Mouse (Mus musculus) frontal cortex, adult 2 months (tissue): ENCODE measurements around the gene Cdc14a. TPM values are rescaled to one million over a fixed set of nuclear protein-coding genes. Genes with fewer than 3 reads are reported as not detected.
A peak's percentile ranks its signal among the peaks of the same experiment; 100 is the strongest.
"Not testable (repeated sequence)": the region's sequence is repeated elsewhere in the genome, so short reads cannot be mapped to it uniquely, and the experiment has no call there.

Experiments
- DNase-seq, 2 experiments: peaks; one replicate each; pipeline ENCODE4 v3.0.0; 2022; ENCODE audit warnings: low spot score in 1 of 2; ENCODE audit errors: extremely low spot score in 1 of 2
- polyA plus RNA-seq: library from polyadenylated mRNA; depleted of rRNA; stranded (reverse); fragments of >200 nt; gene quantifications from 2 replicates; pipeline ENCODE4 v1.2.3, GENCODE M21; 2012

The Cdc14a gene
- polyA plus RNA-seq, 1 experiment: 3.0 TPM

GRCm38 (mm10) chr3:116375442-116375841 is 48.4 kb downstream of the Cdc14a start:
- DNase-seq: no peak

GRCm38 (mm10) chr3:116374486-116374885 is 49.3 kb downstream of the Cdc14a start:
- DNase-seq: no peak

- no peak for DNase-seq
Observed at GRCm38 (mm10) chr3:116373196-116373595, 50.6 kb downstream of the Cdc14a start.

DNA sequence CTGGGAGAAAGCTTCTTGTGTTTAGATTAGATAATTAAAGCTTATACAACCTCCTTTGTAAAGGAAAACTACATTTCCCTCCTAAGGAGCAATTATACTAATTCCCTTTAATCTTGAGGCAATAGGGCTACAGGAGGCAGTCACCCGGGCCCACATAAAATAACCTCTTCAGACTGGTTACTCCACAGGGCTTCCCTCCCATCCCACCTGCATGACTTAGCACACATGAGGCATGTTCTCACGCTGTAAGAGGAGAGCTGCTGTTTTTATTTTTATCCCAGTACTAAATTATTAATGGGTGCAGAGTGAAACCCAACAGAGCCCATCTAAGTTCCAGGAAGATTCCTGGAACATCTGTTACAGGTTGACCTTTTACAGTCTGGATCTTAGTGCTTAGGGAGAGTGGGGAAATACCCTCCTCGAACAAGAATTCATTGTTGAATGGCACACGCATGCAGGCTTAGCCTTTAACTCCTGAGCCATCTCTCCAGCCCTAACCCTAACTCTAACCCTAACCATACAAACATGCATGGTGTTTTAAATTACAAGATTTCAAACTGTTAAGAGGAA is 54.9 kb downstream of the Cdc14a start:
- no peak for DNase-seq

DNA sequence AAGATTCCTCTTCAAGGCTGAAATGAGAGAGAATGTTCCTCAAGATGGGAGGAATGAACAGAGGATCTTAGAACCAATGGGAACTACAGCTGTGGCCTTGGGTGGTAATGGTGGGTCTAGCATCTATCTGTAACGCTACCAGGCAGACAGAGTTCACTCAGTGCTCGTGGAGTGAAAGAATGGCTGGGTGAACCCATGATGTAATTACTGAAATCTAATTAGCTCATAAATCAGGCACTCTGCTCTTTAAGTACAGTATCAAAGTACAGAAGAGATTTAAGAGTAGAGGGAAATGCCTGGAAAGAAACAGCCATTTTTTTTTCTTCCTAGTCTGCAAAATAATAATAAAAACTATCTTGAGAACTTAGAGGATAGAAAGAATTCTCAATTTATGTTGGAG is 57.7 kb downstream of the Cdc14a start:
- DNase-seq: no peak

- DNase-seq: no peak
Observed at GRCm38 (mm10) chr3:116361906-116362305, 61.9 kb downstream of the Cdc14a start.

DNA sequence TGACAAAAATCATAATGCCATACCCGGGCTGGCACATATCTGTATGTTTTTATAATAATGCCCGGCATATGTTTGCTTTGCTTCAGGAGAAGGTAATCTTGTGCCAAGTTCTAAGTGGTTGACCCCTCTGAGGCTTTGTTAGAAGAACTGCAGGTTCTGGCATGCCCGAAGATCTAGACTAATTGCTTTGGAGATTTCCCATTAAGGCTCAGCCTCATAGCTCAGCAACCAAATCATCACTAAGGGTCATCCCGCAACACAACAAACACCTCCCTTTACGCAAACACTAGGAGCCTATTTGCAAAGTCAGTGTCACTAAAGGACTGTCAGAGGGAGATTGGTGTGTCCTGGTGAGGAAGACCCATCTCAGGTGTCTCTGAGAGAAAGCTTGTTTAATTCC is 62.7 kb downstream of the Cdc14a start:
- DNase-seq: no peak

DNA sequence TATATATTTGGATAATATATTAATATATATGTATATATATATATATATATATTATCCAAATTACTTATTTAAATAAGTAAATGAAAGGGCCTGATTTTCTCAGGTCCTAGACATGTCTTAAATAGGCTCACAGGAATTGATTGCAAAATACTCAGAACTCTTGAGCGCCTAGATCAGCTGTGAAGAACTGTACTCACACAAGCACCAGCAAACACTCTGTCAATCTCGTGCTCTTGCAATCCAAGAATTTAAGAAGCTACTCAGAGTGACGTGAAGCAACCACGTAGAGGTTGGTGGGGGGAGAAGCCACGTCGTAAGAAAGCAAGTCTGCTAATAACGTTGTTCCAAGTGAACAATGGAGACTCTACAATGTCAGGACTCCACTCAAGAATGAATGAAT is 66.0 kb downstream of the Cdc14a start:
- no peak for DNase-seq

DNA sequence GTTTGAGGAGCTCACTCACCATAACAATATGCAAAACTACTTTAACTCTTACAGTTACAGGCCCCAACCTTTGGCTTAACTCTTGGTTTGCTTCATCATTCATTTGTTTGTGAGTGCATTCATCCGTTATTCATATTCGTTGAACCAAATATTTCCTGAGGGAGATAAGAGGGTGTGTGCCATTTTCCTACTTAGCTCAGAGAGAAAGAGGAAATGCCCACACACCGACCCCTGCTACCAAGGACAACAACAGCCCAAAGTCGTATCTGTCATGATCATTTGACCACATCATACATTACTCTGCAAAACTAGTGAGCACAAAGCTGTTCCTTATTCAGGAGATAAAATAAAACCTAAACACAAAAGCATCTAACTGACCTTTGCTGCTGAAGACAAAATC is 66.7 kb downstream of the Cdc14a start:
- no peak for DNase-seq

GRCm38 (mm10) chr3:116355026-116355788 is 68.6 kb downstream of the Cdc14a start:
- DNase-seq: peak in 1 of 2 experiments; percentile 34

- no peak for DNase-seq
Observed at GRCm38 (mm10) chr3:116352486-116352885, 71.3 kb downstream of the Cdc14a start.

DNA sequence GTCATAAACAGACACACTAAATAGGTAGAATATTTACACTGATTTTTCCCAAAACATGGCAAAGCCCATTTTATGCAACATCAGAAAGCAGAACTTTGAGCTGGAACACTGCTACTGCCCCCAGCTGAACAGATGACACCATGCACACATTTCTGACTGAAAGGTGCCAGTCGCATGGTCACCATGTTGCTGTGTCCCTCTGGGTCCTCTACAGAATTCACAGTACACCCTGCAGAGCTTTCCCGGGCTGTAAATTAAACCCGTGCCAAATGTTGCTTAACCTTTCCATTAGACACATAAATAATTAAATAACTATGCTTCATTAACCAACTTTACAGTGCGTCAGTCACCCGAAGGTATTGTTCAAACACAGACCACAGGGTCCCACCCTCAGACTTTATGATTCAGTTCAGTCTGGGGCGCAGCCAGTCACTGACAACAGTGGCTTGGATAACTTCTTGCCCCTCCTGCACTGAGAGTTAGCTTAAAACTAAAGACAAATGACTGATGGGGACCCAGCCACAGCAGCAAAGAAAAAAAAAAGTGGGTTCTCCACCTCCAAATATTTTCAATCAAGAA is 73.4 kb downstream of the Cdc14a start:
- DNase-seq: no peak

DNA sequence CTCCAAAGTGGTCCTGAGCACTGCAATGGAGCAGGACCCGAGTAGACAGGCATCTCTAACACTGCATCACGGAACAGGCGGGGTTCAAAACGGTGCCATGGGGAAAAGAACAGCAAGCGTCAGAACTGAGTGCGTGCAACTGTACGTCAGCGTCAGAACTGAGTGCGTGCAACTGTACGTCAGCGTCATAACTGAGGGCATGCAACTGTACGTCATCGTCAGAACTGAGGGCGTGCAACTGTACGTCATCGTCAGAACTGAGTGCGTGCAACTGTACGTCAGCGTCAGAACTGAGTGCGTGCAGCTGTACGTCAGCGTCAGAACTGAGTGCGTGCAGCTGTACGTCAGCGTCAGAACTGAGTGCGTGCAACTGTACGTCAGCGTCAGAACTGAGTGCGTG is 76.3 kb downstream of the Cdc14a start:
- not testable (repeated sequence) for DNase-seq

DNA sequence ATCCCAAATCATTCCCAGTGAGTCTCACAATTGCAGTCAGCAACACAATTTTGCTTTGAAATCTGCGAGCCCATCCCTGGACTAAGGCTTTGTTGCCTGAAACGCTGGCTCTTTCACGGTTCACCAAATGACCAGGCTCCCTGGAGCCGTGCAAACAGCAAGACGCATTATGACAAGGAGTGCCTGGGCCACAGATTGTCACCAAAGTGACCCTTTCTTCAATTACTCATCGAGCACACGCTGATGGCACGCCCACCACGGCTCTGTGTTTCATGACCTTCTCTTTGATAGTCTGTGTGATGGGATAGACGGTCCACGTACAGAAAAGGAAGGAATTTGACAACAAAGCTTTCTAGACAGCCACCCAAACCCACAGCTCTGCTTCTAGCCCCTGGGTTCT is 78.6 kb downstream of the Cdc14a start:
- no peak for DNase-seq

GRCm38 (mm10) chr3:116342251-116342650 is 81.6 kb downstream of the Cdc14a start:
- DNase-seq: no peak

DNA sequence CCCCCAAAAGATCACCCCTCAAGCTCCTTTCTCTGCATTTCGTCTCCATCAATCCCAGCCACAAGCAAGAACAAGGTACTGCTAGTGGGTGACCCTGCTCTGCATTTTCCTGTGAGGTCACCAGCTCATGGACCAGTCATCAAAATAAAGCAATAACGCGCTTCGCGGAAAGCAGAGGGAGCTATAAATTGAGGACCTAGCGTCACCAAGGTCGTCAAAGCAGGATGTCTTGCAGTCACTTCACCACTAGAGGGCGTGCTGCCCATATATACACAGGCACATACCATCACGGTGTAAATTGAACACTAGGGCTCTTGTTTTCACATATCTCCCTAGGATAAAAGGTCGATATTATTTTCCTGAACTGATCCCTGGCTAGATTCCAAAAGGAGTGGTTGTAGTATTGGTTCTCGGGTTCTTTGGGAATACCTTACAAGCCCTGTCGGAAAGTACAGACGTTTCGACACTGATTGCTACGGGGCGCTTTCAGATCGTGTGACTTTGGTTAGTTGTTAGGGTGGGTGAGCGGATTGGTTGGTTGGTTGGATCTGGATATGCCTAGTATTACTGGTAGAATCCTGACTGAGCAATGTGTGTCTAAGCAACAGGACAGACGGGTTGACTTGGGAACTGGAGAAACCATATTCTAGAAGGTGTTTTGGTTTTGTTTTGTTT is 82.7 kb downstream of the Cdc14a start:
- DNase-seq: peak; percentile 48 to 87

DNA sequence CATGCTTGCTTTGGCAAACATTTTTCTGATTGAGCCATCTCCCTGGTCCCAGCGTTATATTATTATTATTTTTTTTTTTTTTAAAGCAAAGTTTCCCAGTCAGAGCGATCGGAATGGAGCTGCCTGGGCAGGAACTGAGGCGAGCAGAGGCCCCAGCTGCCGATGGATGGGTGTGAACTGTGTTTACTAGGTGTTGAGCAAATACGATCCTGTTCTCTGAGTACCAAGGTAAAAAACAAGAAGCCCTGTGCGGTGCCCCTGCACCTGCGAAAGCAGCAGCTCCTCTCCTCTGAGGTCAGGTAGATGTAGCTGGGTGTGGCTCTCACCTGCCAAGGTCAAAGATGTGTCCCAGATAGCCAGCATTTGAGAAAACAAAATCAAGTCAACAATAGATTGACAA is 83.6 kb downstream of the Cdc14a start:
- no peak for DNase-seq

DNA sequence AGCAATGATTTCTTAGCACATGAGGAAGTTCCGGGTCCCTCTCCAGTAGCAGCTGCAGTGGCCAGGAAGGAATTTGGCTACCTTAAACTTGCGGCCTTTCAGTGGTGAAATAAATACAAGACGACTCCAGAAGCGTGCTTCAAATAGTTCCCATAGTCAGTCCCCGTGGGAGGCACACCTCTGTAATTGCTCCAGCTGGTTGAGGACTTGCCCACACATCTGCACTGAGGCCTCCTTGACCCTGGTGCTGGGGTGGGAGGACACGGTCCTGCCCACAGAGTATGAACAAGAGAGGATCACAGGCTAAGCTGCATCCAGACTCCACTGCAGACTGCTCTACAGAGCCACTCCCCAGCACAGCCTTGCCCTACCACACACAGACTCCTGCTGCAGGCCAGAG is 85.2 kb downstream of the Cdc14a start:
- DNase-seq: no peak

GRCm38 (mm10) chr3:116337840-116338239 is 86.0 kb downstream of the Cdc14a start:
- DNase-seq: no peak

DNA sequence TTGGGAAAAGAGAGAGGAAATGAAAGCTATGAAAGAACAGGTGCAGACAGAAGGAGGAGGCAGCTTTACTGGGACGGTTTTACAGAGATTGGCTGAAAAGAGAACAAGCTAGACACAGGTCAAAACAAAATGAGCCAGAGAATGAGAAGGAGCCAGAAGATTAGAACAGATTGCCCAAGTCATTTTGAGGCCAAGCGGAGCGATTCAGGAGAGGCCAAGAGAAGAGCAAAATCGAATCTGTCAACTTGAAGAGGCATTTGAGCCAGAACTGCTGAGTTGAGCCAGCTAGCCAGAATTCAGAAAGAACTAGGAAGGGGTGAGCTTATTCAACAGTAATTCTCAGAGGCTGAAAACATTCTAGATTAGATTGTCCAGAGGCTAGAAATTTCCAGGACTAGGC is 88.8 kb downstream of the Cdc14a start:
- DNase-seq: no peak

DNA sequence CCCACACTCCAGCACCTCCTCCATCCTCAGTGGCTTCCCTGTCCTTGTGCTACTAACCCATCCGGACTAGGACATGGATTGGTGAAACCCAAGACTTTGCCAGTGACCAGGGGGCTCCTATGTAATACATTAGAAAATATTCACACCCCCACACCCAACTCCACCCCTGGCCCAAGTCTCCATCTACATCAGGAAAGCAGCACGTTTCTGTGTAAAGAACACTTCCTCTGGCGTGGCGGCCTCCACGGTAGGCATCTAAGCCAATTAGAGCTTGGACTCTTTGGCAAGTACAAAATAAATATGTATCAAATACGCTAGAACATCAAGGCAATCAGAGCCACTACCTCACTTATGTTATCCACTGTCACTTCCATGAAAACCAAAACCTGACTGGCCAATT is 90.1 kb downstream of the Cdc14a start:
- DNase-seq: no peak

DNA sequence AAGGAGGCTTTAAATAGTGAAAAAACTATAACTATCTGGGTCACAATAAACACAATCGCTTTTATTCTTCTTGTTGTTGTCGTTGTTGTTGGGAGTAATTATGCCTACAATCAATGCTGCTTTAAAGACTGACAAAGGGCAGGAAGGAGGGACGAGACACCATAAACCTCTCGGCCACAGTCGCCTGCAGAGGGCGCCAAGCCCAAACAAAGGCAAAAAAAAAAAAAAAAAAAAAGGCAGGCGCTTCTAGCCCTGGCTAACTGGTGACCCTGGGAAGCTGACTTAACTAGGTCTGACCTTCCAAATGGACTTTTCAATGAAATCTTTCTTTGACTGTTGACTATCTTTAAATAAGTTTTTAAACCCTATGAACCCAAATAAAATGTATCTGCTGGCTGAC is 90.6 kb downstream of the Cdc14a start:
- DNase-seq: peak in 1 of 2 experiments; percentile 48
